Mouse (Mus musculus) embryonic facial prominence, embryonic 15.5 days (tissue): Measurements from ENCODE around the gene Zdhhc22. TPM values are rescaled to one million over a fixed set of nuclear protein-coding genes. Genes with fewer than 3 reads are reported as not detected.
A peak's percentile ranks its signal among the peaks of the same experiment; 100 is the strongest.

ENCODE experiments used
- ATAC-seq: fragments of 200-750 bp; cut with Nextera tagmentation; 2 replicates; pipeline ENCODE4 v1.8.0; 2017; ENCODE audit warnings: low read depth, moderate TSS enrichment; ENCODE audit not compliant: insufficient number of reproducible peaks, low FRiP score, low TSS enrichment
- H3K27ac ChIP-seq: fragments of 300-500 bp; sonication (generic); replicated peaks from 2 replicates; pipeline ENCODE4 v1.5.1; 2015; ENCODE audit warnings: mild to moderate bottlenecking, inconsistent platforms
- H3K27me3 ChIP-seq: fragments of 300-500 bp; sonication (generic); 2 replicates; pipeline ENCODE4 v1.6.1; 2015; ENCODE audit warnings: inconsistent platforms
- H3K36me3 ChIP-seq: fragments of 300-500 bp; sonication (generic); 2 replicates; pipeline ENCODE4 v1.6.1; 2015; ENCODE audit warnings: mild to moderate bottlenecking, inconsistent platforms
- H3K4me1 ChIP-seq: fragments of 300-500 bp; sonication (generic); 2 replicates; pipeline ENCODE4 v1.6.1; 2015; ENCODE audit warnings: inconsistent platforms
- H3K4me2 ChIP-seq: fragments of 300-500 bp; sonication (generic); replicated peaks from 2 replicates; pipeline ENCODE4 v1.6.1; 2015; ENCODE audit warnings: mild to moderate bottlenecking, inconsistent platforms
- H3K4me3 ChIP-seq: fragments of 300-500 bp; sonication (generic); replicated peaks from 2 replicates; pipeline ENCODE4 v1.5.1; 2015; ENCODE audit warnings: mild to moderate bottlenecking, inconsistent platforms
- H3K9ac ChIP-seq: fragments of 300-500 bp; sonication (generic); 2 replicates; pipeline ENCODE4 v1.6.1; 2015; ENCODE audit warnings: inconsistent platforms
- H3K9me3 ChIP-seq: fragments of 300-500 bp; sonication (generic); replicated peaks from 2 replicates; pipeline ENCODE4 v1.6.1; 2016; ENCODE audit warnings: inconsistent platforms
- WGBS: fragments of 180-500 bp; shearing (Covaris S2); methylation state at CpG from one replicate; pipeline ENCODE4 v1.1.7; 2015; 5-methylcytosine and 5-hydroxymethylcytosine counted together
- polyA plus RNA-seq: library from polyadenylated mRNA; unstranded; fragments of >200 nt; fragmentation: Nextera tagmentation; extraction: Ambion mirVana; gene quantifications from 2 replicates; pipeline ENCODE4 v1.2.1, GENCODE M21; 2015

Zdhhc22 gene
- polyA plus RNA-seq, 1 experiment from 2014 or later, result 0.12 TPM

- H3K4me3 ChIP-seq, result no peak overlapping the region
- H3K9me3 ChIP-seq, result no peaks in the 10 kb centered on the region
- no peak overlapping the region for H3K4me2 ChIP-seq
- H3K9ac ChIP-seq, result no peak overlapping the region
- no peak overlapping the region for H3K27ac ChIP-seq
- H3K36me3 ChIP-seq, result peaks cover 80% of the 10 kb centered on the region
- 87% methylated on average over 15 of the region's 15 CpGs for WGBS
- ATAC-seq, result no peak
- no peaks in the 10 kb centered on the region for H3K4me1 ChIP-seq
- no peaks in the 10 kb centered on the region for H3K27me3 ChIP-seq
Observed at GRCm38 (mm10) chr12:86960138-86960537, 30.1 kb downstream of the Zdhhc22 start.

GRCm38 (mm10) chr12:86959661-86960060 lies 30.6 kb downstream of the Zdhhc22 start:
- H3K4me1 ChIP-seq, result no peaks in the 10 kb centered on the region
- H3K9ac ChIP-seq, result no peak overlapping the region
- no peak overlapping the region for H3K4me3 ChIP-seq
- no peaks in the 10 kb centered on the region for H3K9me3 ChIP-seq
- WGBS, result 93% methylated on average over 5 of the region's 5 CpGs
- H3K27me3 ChIP-seq, result no peaks in the 10 kb centered on the region
- no peak for ATAC-seq
- H3K4me2 ChIP-seq, result no peak overlapping the region
- H3K36me3 ChIP-seq, result peaks cover 82% of the 10 kb centered on the region
- no peak overlapping the region for H3K27ac ChIP-seq

GRCm38 (mm10) chr12:86958558-86958957 lies 31.7 kb downstream of the Zdhhc22 start:
- no peak for ATAC-seq
- H3K36me3 ChIP-seq, result peaks cover 82% of the 10 kb centered on the region
- no peaks in the 10 kb centered on the region for H3K4me1 ChIP-seq
- no peak overlapping the region for H3K4me3 ChIP-seq
- no peak overlapping the region for H3K4me2 ChIP-seq
- H3K27ac ChIP-seq, result no peak overlapping the region
- H3K9me3 ChIP-seq, result no peaks in the 10 kb centered on the region
- H3K27me3 ChIP-seq, result no peaks in the 10 kb centered on the region
- 91% methylated on average over 5 of the region's 5 CpGs for WGBS
- H3K9ac ChIP-seq, result no peak overlapping the region

- Histone ChIP-seq H3K27me3 (no peaks in the 10 kb centered on the region), H3K9me3 (no peaks in the 10 kb centered on the region), H3K36me3 (peaks cover 66% of the 10 kb centered on the region), H3K4me3 (no peak overlapping the region), H3K4me2 (no peak overlapping the region), H3K9ac (no peak overlapping the region), H3K27ac (no peak overlapping the region), H3K4me1 (no peaks in the 10 kb centered on the region)
- WGBS, result 84% methylated on average over 2 of the region's 2 CpGs
- 0 out of 2 replicates have a peak, but pooled peaks have one; percentile 29 for ATAC-seq
Observed at GRCm38 (mm10) chr12:86955894-86956293, 34.3 kb downstream of the Zdhhc22 start.

- 83% methylated on average over 10 of the region's 10 CpGs for WGBS
- H3K9ac ChIP-seq, result no peak overlapping the region
Observed at GRCm38 (mm10) chr12:86952331-86952850, 37.8 kb downstream of the Zdhhc22 start.

GRCm38 (mm10) chr12:86950961-86951360 lies 39.3 kb downstream of the Zdhhc22 start:
- Histone ChIP-seq H3K9me3 (no peaks in the 10 kb centered on the region), H3K27me3 (no peaks in the 10 kb centered on the region), H3K27ac (no peak overlapping the region), H3K4me2 (no peak overlapping the region), H3K36me3 (peaks cover 29% of the 10 kb centered on the region), H3K9ac (no peak overlapping the region), H3K4me1 (peaks cover 31% of the 10 kb centered on the region), H3K4me3 (no peak overlapping the region)
- ATAC-seq, result no peak
- 95% methylated on average over 3 of the region's 3 CpGs for WGBS

More at GRCm38 (mm10) chr12:86952331-86952850, 37.8 kb downstream of the Zdhhc22 start:
- Histone ChIP-seq H3K27me3 (no peaks in the 10 kb centered on the region), H3K4me2 (no peak overlapping the region), H3K9me3 (no peaks in the 10 kb centered on the region), H3K4me3 (no peak overlapping the region), H3K36me3 (peaks cover 38% of the 10 kb centered on the region), H3K4me1 (peaks cover 28% of the 10 kb centered on the region), H3K27ac (no peak overlapping the region)
- ATAC-seq, result no peak

- no peak overlapping the region for H3K27ac ChIP-seq
- H3K27me3 ChIP-seq, result no peaks in the 10 kb centered on the region
- H3K4me3 ChIP-seq, result no peak overlapping the region
- no peaks in the 10 kb centered on the region for H3K9me3 ChIP-seq
- no peak overlapping the region for H3K9ac ChIP-seq
- H3K4me2 ChIP-seq, result no peak overlapping the region
- H3K4me1 ChIP-seq, result peaks cover 34% of the 10 kb centered on the region
- peaks cover 23% of the 10 kb centered on the region for H3K36me3 ChIP-seq
- no peak for ATAC-seq
- 84% methylated on average over 16 of the region's 16 CpGs for WGBS
Observed at GRCm38 (mm10) chr12:86950161-86950960, 39.9 kb downstream of the Zdhhc22 start.

- H3K27me3 ChIP-seq, result no peaks in the 10 kb centered on the region
- H3K27ac ChIP-seq, result no peak overlapping the region
- H3K4me1 ChIP-seq, result peaks cover 36% of the 10 kb centered on the region
- no peaks in the 10 kb centered on the region for H3K9me3 ChIP-seq
- no peak overlapping the region for H3K4me3 ChIP-seq
- H3K9ac ChIP-seq, result no peak overlapping the region
- ATAC-seq, result no peak
- WGBS, result 73% methylated on average over 9 of the region's 9 CpGs
- peaks cover 16% of the 10 kb centered on the region for H3K36me3 ChIP-seq
- no peak overlapping the region for H3K4me2 ChIP-seq
Observed at GRCm38 (mm10) chr12:86949501-86949900, 40.7 kb downstream of the Zdhhc22 start.

- Histone ChIP-seq H3K27ac (peak overlapping the region; percentile 99; the same call in 1 of the 2 replicates), H3K36me3 (peaks cover 11% of the 10 kb centered on the region), H3K4me3 (0 out of 2 replicates have a peak overlapping the region, but pooled peaks have one; percentile 79), H3K4me1 (peaks cover 36% of the 10 kb centered on the region), H3K4me2 (peak overlapping the region; percentile 68), H3K9me3 (no peaks in the 10 kb centered on the region), H3K27me3 (no peaks in the 10 kb centered on the region), H3K9ac (no peak overlapping the region)
- ATAC-seq, result no peak
- WGBS, result 42% methylated on average over 6 of the region's 6 CpGs
Observed at GRCm38 (mm10) chr12:86948627-86949026, 41.6 kb downstream of the Zdhhc22 start.

- peak overlapping the region; percentile 99 for H3K27ac ChIP-seq
- ATAC-seq, result no peak; the same call in 1 of the 2 replicates
- 19% methylated on average over 26 of the region's 26 CpGs for WGBS
Observed at GRCm38 (mm10) chr12:86947681-86948401, 42.4 kb downstream of the Zdhhc22 start.

GRCm38 (mm10) chr12:86946862-86947574 lies 43.2 kb downstream of the Zdhhc22 start, which contains the start of gene Cipc:
Cipc (plus strand) TSS chr12:86947043.
- H3K36me3 ChIP-seq, result no peaks in the 10 kb centered on the region
- peaks cover 41% of the 10 kb centered on the region for H3K4me1 ChIP-seq
- peak within 1 kb of the TSS; percentile 99 for H3K27ac ChIP-seq
- peak within 1 kb of the TSS; percentile 79 for H3K4me3 ChIP-seq
- ATAC-seq, result peak; percentile 99
- no peaks in the 10 kb centered on the region for H3K27me3 ChIP-seq
- peak within 1 kb of the TSS; percentile 68 for H3K4me2 ChIP-seq
- WGBS, result 0% methylated on average over 64 of the region's 64 CpGs
- no peaks in the 10 kb centered on the region for H3K9me3 ChIP-seq
- peak within 1 kb of the TSS; percentile 80 for H3K9ac ChIP-seq

More at GRCm38 (mm10) chr12:86947681-86948401, 42.4 kb downstream of the Zdhhc22 start:
- Histone ChIP-seq H3K36me3 (peaks cover 3% of the 10 kb centered on the region), H3K4me1 (peaks cover 36% of the 10 kb centered on the region), H3K4me3 (peak overlapping the region; percentile 79), H3K27me3 (no peaks in the 10 kb centered on the region), H3K9ac (peak overlapping the region; percentile 80), H3K9me3 (no peaks in the 10 kb centered on the region), H3K4me2 (peak overlapping the region; percentile 68)
